8 mouse cellular contexts compared by ENCODE assay signal in the genomic region with DNA sequence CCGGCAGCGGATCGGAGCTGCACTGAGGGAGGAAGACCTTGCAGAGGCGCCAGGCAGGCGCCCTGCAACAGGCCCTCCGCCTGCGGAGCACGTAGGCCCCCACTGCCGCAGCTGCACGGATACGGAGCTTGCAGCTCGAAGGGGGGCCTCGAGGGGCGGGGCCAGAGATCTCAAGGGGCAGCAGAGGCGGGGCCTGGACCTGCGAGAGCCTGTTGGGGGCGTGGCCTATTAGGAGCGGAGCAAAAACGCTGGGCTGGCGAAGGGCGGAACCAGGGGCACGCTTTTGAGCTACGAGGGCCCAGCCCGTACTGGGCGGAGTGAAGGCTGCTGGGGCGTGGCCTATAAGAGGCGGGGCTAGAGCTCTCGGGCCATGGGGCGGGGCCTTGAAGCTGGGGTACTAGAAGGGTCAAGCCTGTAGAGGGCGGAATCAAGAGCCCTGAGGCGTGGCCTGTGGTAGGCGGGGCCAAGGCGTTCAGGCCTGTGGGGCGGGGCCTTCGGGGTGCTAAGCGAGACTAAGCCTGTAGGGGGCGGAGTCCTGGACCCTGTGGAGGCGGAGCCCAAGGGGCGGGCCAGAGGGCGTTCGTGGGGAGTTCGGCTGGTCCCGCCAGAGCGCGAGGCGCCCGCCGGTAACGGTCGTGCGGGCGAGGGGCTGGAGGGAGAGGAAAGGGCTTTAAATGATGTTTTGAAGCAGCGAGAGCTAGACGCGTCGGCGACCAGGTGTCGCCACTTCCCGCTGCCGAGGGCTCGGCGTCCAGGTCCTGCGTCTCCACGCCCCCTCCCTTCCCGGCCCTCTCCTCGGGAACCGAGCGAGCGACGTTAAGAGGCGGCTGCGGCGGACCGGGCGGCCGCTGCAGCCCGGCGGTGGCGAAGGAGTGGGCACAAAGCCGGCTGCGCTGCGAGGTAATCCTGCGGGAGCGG. TPM values are rescaled to one million over a fixed set of nuclear protein-coding genes. Genes with fewer than 3 reads are reported as not detected.
A peak's percentile ranks its signal among the peaks of the same experiment; 100 is the strongest.
DNase-seq lines count a peak whose midpoint lies in the region; ATAC-seq lines count a peak whose summit lies in the region.

No protein-coding gene starts in this region.

- intact Hi-C loops in gastrocnemius, postnatal 14 days (cut with DNase I; ENCODE audit: low total_unique reads): loop anchor here (10.0 kb wide), 1 partner anchor 182 kb away; no protein-coding TSS in a partner anchor
- intact Hi-C loops in left cerebral cortex, postnatal 10 days (cut with DNase I): loop anchor here (5.0 kb wide), 1 partner anchor 105 kb away; no protein-coding TSS in a partner anchor

- ATAC-seq in inflammation-experienced regulatory T-cells, adult 6 months: peak; percentile 89
- ATAC-seq in megakaryocyte-erythroid progenitor cell, adult 5-6 weeks (replicated peaks; ENCODE audit: low FRiP score, low TSS enrichment, poor library complexity, severe bottlenecking): peak; percentile 93

- DNase-seq in adrenal gland, adult (ENCODE audit: inconsistent age in 2 of 2, low spot score in 1 of 2): peak; percentile 100
- DNase-seq in embryo, embryonic 10.5 days (ENCODE audit: low spot score): peak; percentile 100
- peak; percentile 100 for DNase-seq in gastrocnemius, postnatal 14 days
- DNase-seq in left cerebral cortex, postnatal 10 days (ENCODE audit: extremely low spot score in 1 of 2, low spot score in 2 of 2): peak; percentile 99 to 100
- peak; percentile 99 for DNase-seq in right cerebral cortex, postnatal 25 days
- DNase-seq in urinary bladder, postnatal 4 days (ENCODE audit: low spot score in 2 of 2): peak; percentile 100

RNA-seq across cellular contexts. Expression of gene Add3, which starts 2.2 kb away (rescaled TPM):
- total RNA-seq in gastrocnemius, postnatal 14 days (2021): 10 to 100 TPM; 31.6 to 45.4 TPM
- 100 to 1,000 TPM; 100 to 138 (median 112) TPM for polyA plus RNA-seq in inflammation-experienced regulatory T-cells, adult 6 months (2017; shearing (Covaris generic))
- 100 to 1,000 TPM; 113 to 114 TPM for total RNA-seq in left cerebral cortex, postnatal 10 days (2021)
- 21.4 and 29.3 TPM in 2 replicates for total RNA-seq in megakaryocyte-erythroid progenitor cell, adult 5-6 weeks (2014; fragmentation: Nextera tagmentation)
- total RNA-seq in megakaryocyte-erythroid progenitor cell, adult 5-6 weeks (2017): 37.2 and 52.9 TPM in 2 replicates

Comparison
In these comparisons a context has a peak if more than half of its experiments do, and no peak if none do; other contexts are left out.
1. Peak in every context shown above with its lines: DNase-seq and ATAC-seq.